Mouse (Mus musculus): ENCODE measurements around the gene Cst3.
A peak's percentile ranks its signal among the peaks of the same experiment; 100 is the strongest.

Cst3 gene

GRCm38 (mm10) chr2:148856630-148857400 is 18.7 kb downstream of the Cst3 start:
- no peak for DNase-seq (ENCODE audit: low read depth, low spot score)

- peak; percentile 55 for DNase-seq (ENCODE audit: low read depth, low spot score)
Measured at GRCm38 (mm10) chr2:148851116-148851906, 24.2 kb downstream of the Cst3 start.

- no peak for DNase-seq (ENCODE audit: low read depth, low spot score)
Measured at GRCm38 (mm10) chr2:148839224-148839623, 36.3 kb downstream of the Cst3 start.

- DNase-seq (ENCODE audit: low read depth, low spot score) = no peak
Measured at GRCm38 (mm10) chr2:148838075-148838777, 37.3 kb downstream of the Cst3 start.

- no peak for DNase-seq (ENCODE audit: low read depth, low spot score)
Measured at GRCm38 (mm10) chr2:148834912-148835311, 40.6 kb downstream of the Cst3 start, which contains the start of gene Cst9. Cst9 (plus strand) TSS chr2:148835147.

DNA sequence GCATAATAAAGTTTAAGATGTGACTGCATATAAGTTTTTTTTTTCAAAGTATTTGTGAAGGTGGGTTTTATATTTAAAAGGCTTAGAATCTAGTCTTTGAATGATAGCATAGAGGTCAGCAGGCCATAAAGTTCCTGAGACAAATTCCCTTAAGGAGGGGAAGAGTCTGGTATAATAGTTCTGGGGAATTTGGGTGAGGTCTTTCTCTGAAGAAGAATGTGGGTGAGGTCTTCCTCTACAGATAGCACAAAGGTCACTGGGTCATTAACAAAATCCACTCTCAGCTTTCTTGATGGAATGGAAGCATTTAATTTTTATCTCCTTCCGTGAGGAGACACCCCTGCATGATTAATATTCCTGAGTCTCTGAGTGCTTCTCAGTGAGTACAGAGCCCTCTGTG is 49.5 kb downstream of the Cst3 start:
- no peak for DNase-seq (ENCODE audit: low read depth, low spot score)

Data from WW6 (cell line).